Mouse (Mus musculus) CH12.LX (cell line): ENCODE results near the gene Dcxr.

Experiments
- CTCF ChIP-seq, 2 experiments: IDR thresholded peaks in 1 of 2; conservative IDR thresholded peaks in 1 of 2; 2 replicates each; pipeline ENCODE4 v1.5.1; 2011 to 2012; ENCODE audit warnings: low read depth in 2 of 2, low read length in 2 of 2, improper control_type of control experiment in 1 of 2, inconsistent platforms in 1 of 2, mild to moderate bottlenecking in 1 of 2, moderate library complexity in 1 of 2
- EP300 ChIP-seq: IDR thresholded peaks from 2 replicates; pipeline ENCODE4 v1.6.1; 2011; ENCODE audit warnings: low read length, improper control_type of control experiment
- MXI1 ChIP-seq: IDR thresholded peaks from 2 replicates; pipeline ENCODE4 v1.6.1; 2011; ENCODE audit warnings: mild to moderate bottlenecking, low read depth, low read length, improper control_type of control experiment
- MYC ChIP-seq: IDR thresholded peaks from 2 replicates; pipeline ENCODE4 v1.6.1; 2011; ENCODE audit warnings: low read depth, mild to moderate bottlenecking, improper control_type of control experiment, low read length
- POLR2A ChIP-seq: IDR thresholded peaks from 2 replicates; pipeline ENCODE4 v1.6.1; 2011; ENCODE audit warnings: low read depth, mild to moderate bottlenecking, improper control_type of control experiment, low read length
- RCOR1 ChIP-seq: conservative IDR thresholded peaks from 2 replicates; pipeline ENCODE4 v1.6.1; 2012; ENCODE audit warnings: low read depth, mild to moderate bottlenecking, inconsistent platforms, low read length, improper control_type of control experiment
- TCF12 ChIP-seq: IDR thresholded peaks from 2 replicates; pipeline ENCODE4 v1.6.1; 2014; ENCODE audit warnings: low read depth, mild to moderate bottlenecking, inconsistent platforms, low read length, improper control_type of control experiment
- UBTF ChIP-seq: IDR thresholded peaks from 2 replicates; pipeline ENCODE4 v1.6.1; 2012; ENCODE audit warnings: low read depth, mild to moderate bottlenecking, inconsistent platforms, low read length, improper control_type of control experiment, moderate library complexity

- TF ChIP-seq CTCF (conservative IDR thresholded peaks at IDR 0.05 in 1 of 2, IDR thresholded peaks at IDR 0.05 in 1 of 2; ENCODE audit: low read depth in 2 of 2, low read length in 2 of 2) (no peak), EP300 (no peak), POLR2A (no peak), MXI1 (no peak), UBTF (no peak), RCOR1 (no peak), TCF12 (no peak), MYC (no peak)
Observed at GRCm38 (mm10) chr11:120768206-120768605, 41.1 kb upstream of the Dcxr start.
